Mouse (Mus musculus): ENCODE data around the gene Pax3. TPM values are rescaled to one million over a fixed set of nuclear protein-coding genes. Genes with fewer than 3 reads are reported as not detected.
A peak's percentile ranks its signal among the peaks of the same experiment; 100 is the strongest.

Gene Pax3
- polyA plus RNA-seq, 1 experiment from 2014 or later, result 38.1 TPM

- WGBS, result under 1% methylated on average over 16 of the region's 16 CpGs
- Histone ChIP-seq H3K4me1 (ENCODE audit: control insufficient read depth, insufficient read depth, low read length) (peaks cover 25% of the 10 kb centered on the region), H3K27me3 (ENCODE audit: control insufficient read depth, insufficient read depth, low read length) (peaks cover 68% of the 10 kb centered on the region), H3K9ac (ENCODE audit: low read length) (peak overlapping the region; percentile 85), H3K4me3 (ENCODE audit: low read depth, low read length) (peak overlapping the region; percentile 71), H3K4me2 (peak overlapping the region; percentile 72), H3K9me3 (ENCODE audit: control insufficient read depth, low read length) (no peaks in the 10 kb centered on the region), H3K36me3 (ENCODE audit: control insufficient read depth, insufficient read depth, low read length) (no peaks in the 10 kb centered on the region; the same call in 1 of the 2 replicates), H3K27ac (ENCODE audit: low read depth, low read length) (peak overlapping the region; percentile 91)
- DNase-seq (ENCODE audit: low spot score, missing footprints) (peak; percentile 97), ATAC-seq (ENCODE audit: low FRiP score) (peak; percentile 36)
Observed at GRCm38 (mm10) chr1:78189016-78189415, 7.9 kb downstream of the Pax3 start.

DNA sequence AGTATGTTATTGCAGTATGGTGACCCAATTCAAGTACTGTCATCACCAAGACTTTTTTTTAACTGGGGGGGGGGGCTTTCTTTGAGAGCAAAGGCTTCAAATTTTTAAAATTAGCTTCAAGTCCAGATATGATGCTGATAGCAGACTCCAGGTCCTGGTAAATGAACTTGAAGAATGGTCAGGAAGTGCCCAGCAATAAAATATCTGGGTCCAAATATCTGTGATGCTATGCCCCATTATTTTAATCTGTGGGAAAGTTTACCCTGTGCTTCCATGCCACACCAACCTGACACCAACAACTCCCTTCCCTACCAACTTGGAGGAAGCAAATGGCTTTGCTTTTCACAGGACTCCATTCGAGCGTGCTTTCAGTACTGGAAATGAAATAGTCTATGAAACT is 8.6 kb downstream of the Pax3 start:
- H3K4me2 ChIP-seq, result peak overlapping the region; percentile 72
- 3% methylated on average over 2 of the region's 2 CpGs for WGBS
- H3K27me3 ChIP-seq (ENCODE audit: control insufficient read depth, insufficient read depth, low read length), result peaks cover 66% of the 10 kb centered on the region

DNA sequence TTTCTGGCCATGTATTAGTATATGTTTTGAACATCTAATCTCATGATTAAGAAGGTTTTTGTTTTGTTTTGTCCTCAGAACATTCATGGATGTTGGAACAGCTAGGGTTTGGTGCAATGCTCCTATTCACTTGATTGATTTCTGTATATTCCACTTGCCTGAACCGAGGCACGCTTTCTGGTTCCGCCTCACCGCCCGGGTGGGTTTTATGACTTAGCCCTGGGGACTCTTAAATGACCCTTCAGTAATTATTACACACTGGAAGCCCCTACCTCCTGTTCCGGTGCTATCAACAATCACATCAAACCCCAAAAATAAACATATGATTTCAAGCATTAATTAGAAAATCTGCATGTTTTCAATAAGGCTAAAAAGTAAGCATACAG is 9.2 kb downstream of the Pax3 start:
- peaks cover 29% of the 10 kb centered on the region for H3K4me1 ChIP-seq (ENCODE audit: control insufficient read depth, insufficient read depth, low read length)
- 0 out of 2 replicates have a peak overlapping the region, but pooled peaks have one; percentile 11 for H3K27ac ChIP-seq (ENCODE audit: low read depth, low read length)
- 5% methylated on average over 6 of the region's 6 CpGs for WGBS
- peak overlapping the region; percentile 71 for H3K4me3 ChIP-seq (ENCODE audit: low read depth, low read length)
- ATAC-seq (ENCODE audit: low FRiP score), result no peak
- peak overlapping the region; percentile 72 for H3K4me2 ChIP-seq
- no peaks in the 10 kb centered on the region; the same call in 1 of the 2 replicates for H3K36me3 ChIP-seq (ENCODE audit: control insufficient read depth, insufficient read depth, low read length)
- no peaks in the 10 kb centered on the region for H3K9me3 ChIP-seq (ENCODE audit: control insufficient read depth, low read length)
- H3K27me3 ChIP-seq (ENCODE audit: control insufficient read depth, insufficient read depth, low read length), result peaks cover 65% of the 10 kb centered on the region
- DNase-seq (ENCODE audit: low spot score, missing footprints), result no peak
- peak overlapping the region; percentile 46 for H3K9ac ChIP-seq (ENCODE audit: low read length)

More for the DNA sequence above, 8.6 kb downstream of the Pax3 start:
- Histone ChIP-seq H3K9me3 (ENCODE audit: control insufficient read depth, low read length) (no peaks in the 10 kb centered on the region), H3K9ac (ENCODE audit: low read length) (peak overlapping the region; percentile 46), H3K36me3 (ENCODE audit: control insufficient read depth, insufficient read depth, low read length) (no peaks in the 10 kb centered on the region; the same call in 1 of the 2 replicates), H3K4me3 (ENCODE audit: low read depth, low read length) (peak overlapping the region; percentile 71), H3K27ac (ENCODE audit: low read depth, low read length) (0 out of 2 replicates have a peak overlapping the region, but pooled peaks have one; percentile 11), H3K4me1 (ENCODE audit: control insufficient read depth, insufficient read depth, low read length) (peaks cover 25% of the 10 kb centered on the region)
- DNase-seq (ENCODE audit: low spot score, missing footprints) (peak; percentile 87), ATAC-seq (ENCODE audit: low FRiP score) (no peak)

DNA sequence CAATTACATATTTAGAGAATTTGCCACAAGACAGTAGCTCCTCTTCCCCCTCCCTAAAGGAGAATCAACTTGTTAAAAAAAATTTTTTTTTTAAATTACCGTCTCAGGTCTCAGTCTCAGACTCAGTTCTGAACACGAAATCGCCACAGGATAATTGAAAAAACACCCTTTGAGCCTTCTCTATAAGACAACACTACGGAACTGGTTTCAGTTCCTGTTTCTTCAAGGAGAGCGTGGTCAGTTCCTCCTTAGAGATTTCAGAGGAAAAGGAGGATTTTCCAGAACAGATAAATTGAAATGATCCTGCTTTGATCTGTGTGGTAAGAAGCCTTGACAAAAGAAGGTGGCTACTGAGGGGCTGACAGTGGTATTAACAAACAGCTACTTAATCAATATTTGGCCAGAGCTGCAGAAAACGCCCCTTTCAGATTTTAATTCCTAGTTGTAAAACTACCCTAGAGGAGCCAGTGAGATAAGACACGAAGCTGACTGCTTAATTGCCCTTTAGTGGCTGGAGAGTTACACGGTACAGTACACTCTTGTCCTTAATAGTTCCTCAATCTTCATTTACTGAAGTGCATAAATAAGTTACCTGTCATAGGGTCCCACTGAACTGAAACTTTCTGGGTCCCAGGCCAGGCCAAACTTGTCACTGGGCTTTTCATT is 9.7 kb downstream of the Pax3 start:
- H3K4me1 ChIP-seq (ENCODE audit: control insufficient read depth, insufficient read depth, low read length), result peaks cover 33% of the 10 kb centered on the region
- peak overlapping the region; percentile 71 for H3K4me3 ChIP-seq (ENCODE audit: low read depth, low read length)
- no peak overlapping the region; the same call in 1 of the 2 replicates for H3K27ac ChIP-seq (ENCODE audit: low read depth, low read length)
- H3K9ac ChIP-seq (ENCODE audit: low read length), result peak overlapping the region; percentile 50
- ATAC-seq (ENCODE audit: low FRiP score) (no peak), DNase-seq (ENCODE audit: low spot score, missing footprints) (peak; percentile 93)
- H3K36me3 ChIP-seq (ENCODE audit: control insufficient read depth, insufficient read depth, low read length), result no peaks in the 10 kb centered on the region; the same call in 1 of the 2 replicates
- WGBS, result 3% methylated on average over 8 of the region's 8 CpGs
- peak overlapping the region; percentile 72 for H3K4me2 ChIP-seq
- H3K9me3 ChIP-seq (ENCODE audit: control insufficient read depth, low read length), result no peaks in the 10 kb centered on the region
- peaks cover 65% of the 10 kb centered on the region for H3K27me3 ChIP-seq (ENCODE audit: control insufficient read depth, insufficient read depth, low read length)

DNA sequence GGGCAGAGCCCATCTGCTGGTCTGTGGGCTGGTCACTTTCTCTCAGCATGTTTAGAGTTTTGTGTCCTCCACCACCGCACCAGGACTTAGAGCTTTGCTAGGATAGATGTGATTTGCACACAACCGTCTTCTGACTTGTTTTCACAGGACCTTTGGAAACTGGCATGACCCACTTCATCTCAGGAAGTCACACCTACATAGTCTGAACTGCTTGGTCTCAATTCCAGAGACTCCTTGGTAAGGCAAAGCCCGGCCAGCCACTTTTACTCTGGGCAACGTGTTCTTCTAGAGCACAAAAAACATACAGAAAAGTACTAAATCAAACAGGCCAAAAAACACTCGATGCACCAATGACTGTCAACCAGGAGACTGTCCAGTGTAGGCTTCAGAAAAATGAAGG is 14.0 kb downstream of the Pax3 start:
- Histone ChIP-seq H3K4me2 (peak overlapping the region; percentile 11; the same call in 1 of the 2 replicates), H3K4me1 (ENCODE audit: control insufficient read depth, insufficient read depth, low read length) (peaks cover 36% of the 10 kb centered on the region), H3K27me3 (ENCODE audit: control insufficient read depth, insufficient read depth, low read length) (peaks cover 64% of the 10 kb centered on the region), H3K36me3 (ENCODE audit: control insufficient read depth, insufficient read depth, low read length) (no peaks in the 10 kb centered on the region), H3K27ac (ENCODE audit: low read depth, low read length) (peak overlapping the region; percentile 51; the same call in 1 of the 2 replicates), H3K9ac (ENCODE audit: low read length) (peak overlapping the region; percentile 12; the same call in 1 of the 2 replicates), H3K4me3 (ENCODE audit: low read depth, low read length) (no peak overlapping the region), H3K9me3 (ENCODE audit: control insufficient read depth, low read length) (no peaks in the 10 kb centered on the region)
- no peak for ATAC-seq (ENCODE audit: low FRiP score)
- peak; percentile 89 for DNase-seq (ENCODE audit: low spot score, missing footprints)
- 31% methylated on average over 5 of the region's 5 CpGs for WGBS

DNA sequence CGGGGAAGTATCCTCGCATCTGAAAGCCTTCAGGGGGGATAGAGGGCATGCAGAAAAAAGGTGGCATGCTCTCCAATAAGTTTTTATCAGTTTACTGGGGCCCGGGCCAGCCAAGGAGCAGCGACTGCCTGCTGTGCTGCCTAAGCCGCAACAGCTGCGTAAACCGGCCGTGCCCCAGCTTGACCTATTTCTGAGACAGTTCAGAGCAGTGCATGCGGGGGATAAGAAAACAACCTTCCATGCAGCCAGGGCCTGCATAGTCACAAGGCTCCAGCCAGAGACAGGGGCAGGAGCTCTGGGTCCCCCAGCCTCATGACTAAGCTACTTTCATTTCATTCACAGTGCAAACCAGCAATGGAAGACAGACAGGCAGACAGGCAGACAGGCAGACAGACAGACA is 15.1 kb downstream of the Pax3 start:
- H3K9me3 ChIP-seq (ENCODE audit: control insufficient read depth, low read length), result no peaks in the 10 kb centered on the region
- H3K27ac ChIP-seq (ENCODE audit: low read depth, low read length), result peak overlapping the region; percentile 51
- no peaks in the 10 kb centered on the region for H3K36me3 ChIP-seq (ENCODE audit: control insufficient read depth, insufficient read depth, low read length)
- H3K27me3 ChIP-seq (ENCODE audit: control insufficient read depth, insufficient read depth, low read length), result peaks cover 59% of the 10 kb centered on the region
- H3K9ac ChIP-seq (ENCODE audit: low read length), result no peak overlapping the region
- H3K4me1 ChIP-seq (ENCODE audit: control insufficient read depth, insufficient read depth, low read length), result peaks cover 32% of the 10 kb centered on the region
- H3K4me2 ChIP-seq, result peak overlapping the region; percentile 23; the same call in 1 of the 2 replicates
- DNase-seq (ENCODE audit: low spot score, missing footprints) (peak; percentile 95), ATAC-seq (ENCODE audit: low FRiP score) (peak; percentile 91)
- 6% methylated on average over 9 of the region's 9 CpGs for WGBS
- H3K4me3 ChIP-seq (ENCODE audit: low read depth, low read length), result no peak overlapping the region

GRCm38 (mm10) chr1:78172334-78172733 is 24.6 kb downstream of the Pax3 start:
- H3K4me1 ChIP-seq (ENCODE audit: control insufficient read depth, insufficient read depth, low read length), result peaks cover 52% of the 10 kb centered on the region
- H3K27ac ChIP-seq (ENCODE audit: low read depth, low read length), result peak overlapping the region; percentile 56
- peak overlapping the region; percentile 28 for H3K4me2 ChIP-seq
- ATAC-seq (ENCODE audit: low FRiP score) (no peak), DNase-seq (ENCODE audit: low spot score, missing footprints) (peak; percentile 92)
- no peak overlapping the region for H3K4me3 ChIP-seq (ENCODE audit: low read depth, low read length)
- whole genome bisulfite sequencing, result 7% methylated on average over 6 of the region's 6 CpGs
- H3K9me3 ChIP-seq (ENCODE audit: control insufficient read depth, low read length), result no peaks in the 10 kb centered on the region
- no peaks in the 10 kb centered on the region for H3K36me3 ChIP-seq (ENCODE audit: control insufficient read depth, insufficient read depth, low read length)
- peaks cover 55% of the 10 kb centered on the region for H3K27me3 ChIP-seq (ENCODE audit: control insufficient read depth, insufficient read depth, low read length)
- peak overlapping the region; percentile 21; the same call in 1 of the 2 replicates for H3K9ac ChIP-seq (ENCODE audit: low read length)

DNA sequence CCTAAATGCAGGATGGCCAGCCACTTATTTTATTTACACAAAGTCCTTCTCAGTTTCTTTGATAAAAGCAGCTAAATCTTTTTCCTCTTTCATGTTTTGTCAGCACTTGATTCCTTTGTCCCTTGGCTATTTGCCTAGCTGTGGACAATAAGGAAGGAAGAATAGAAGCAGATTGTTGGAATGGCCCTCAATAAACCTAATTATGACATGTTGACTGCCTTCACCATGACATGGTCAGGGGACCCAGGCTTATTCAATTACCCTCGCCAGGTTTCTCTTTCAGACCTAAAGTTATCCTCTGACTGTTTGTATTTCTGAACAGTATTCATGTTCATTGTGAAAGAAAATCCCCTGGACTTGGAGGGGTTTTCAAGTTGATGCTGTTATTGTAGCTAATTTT is 25.3 kb downstream of the Pax3 start:
- peaks cover 59% of the 10 kb centered on the region for H3K27me3 ChIP-seq (ENCODE audit: control insufficient read depth, insufficient read depth, low read length)
- no peaks in the 10 kb centered on the region for H3K36me3 ChIP-seq (ENCODE audit: control insufficient read depth, insufficient read depth, low read length)
- 8% methylated on average over 1 of the region's 1 CpGs for WGBS
- no peaks in the 10 kb centered on the region for H3K9me3 ChIP-seq (ENCODE audit: control insufficient read depth, low read length)
- DNase-seq (ENCODE audit: low spot score, missing footprints) (no peak), ATAC-seq (ENCODE audit: low FRiP score) (no peak)
- 0 out of 2 replicates have a peak overlapping the region, but pooled peaks have one; percentile 13 for H3K27ac ChIP-seq (ENCODE audit: low read depth, low read length)
- peaks cover 58% of the 10 kb centered on the region for H3K4me1 ChIP-seq (ENCODE audit: control insufficient read depth, insufficient read depth, low read length)
- no peak overlapping the region; the same call in 1 of the 2 replicates for H3K9ac ChIP-seq (ENCODE audit: low read length)
- H3K4me3 ChIP-seq (ENCODE audit: low read depth, low read length), result no peak overlapping the region
- H3K4me2 ChIP-seq, result peak overlapping the region; percentile 28

DNA sequence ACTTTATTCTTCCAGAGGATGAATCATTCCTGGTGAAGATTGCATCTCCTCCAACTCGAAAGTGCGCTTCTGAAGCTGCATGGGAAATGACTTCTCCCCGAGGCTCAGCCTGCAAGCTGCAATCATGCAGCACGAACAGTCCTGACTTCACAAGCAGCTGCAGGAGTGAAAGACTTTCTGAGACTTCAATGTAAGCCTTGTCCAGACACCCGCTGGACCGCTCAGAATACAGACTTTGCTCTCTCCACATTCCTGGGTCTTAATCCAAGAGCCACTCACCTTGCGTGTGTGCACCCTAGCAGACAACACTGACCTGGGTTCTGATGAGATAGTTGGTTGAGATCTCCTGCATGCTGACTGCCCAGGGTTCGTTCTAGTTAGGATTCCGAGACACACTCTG is 26.2 kb downstream of the Pax3 start:
- H3K9me3 ChIP-seq (ENCODE audit: control insufficient read depth, low read length), result no peaks in the 10 kb centered on the region
- H3K4me2 ChIP-seq, result peak overlapping the region; percentile 26; the same call in 1 of the 2 replicates
- DNase-seq (ENCODE audit: low spot score, missing footprints), result no peak
- peaks cover 62% of the 10 kb centered on the region for H3K4me1 ChIP-seq (ENCODE audit: control insufficient read depth, insufficient read depth, low read length)
- no peak overlapping the region for H3K4me3 ChIP-seq (ENCODE audit: low read depth, low read length)
- ATAC-seq (ENCODE audit: low FRiP score), result no peak
- peaks cover 61% of the 10 kb centered on the region for H3K27me3 ChIP-seq (ENCODE audit: control insufficient read depth, insufficient read depth, low read length)
- peak overlapping the region; percentile 62 for H3K27ac ChIP-seq (ENCODE audit: low read depth, low read length)
- no peaks in the 10 kb centered on the region for H3K36me3 ChIP-seq (ENCODE audit: control insufficient read depth, insufficient read depth, low read length)
- 8% methylated on average over 9 of the region's 9 CpGs for WGBS
- H3K9ac ChIP-seq (ENCODE audit: low read length), result no peak overlapping the region
